Mouse (Mus musculus) megakaryocyte, embryonic 14.5 days (primary cell): Measurements from ENCODE around the gene Zgpat.

Experiments used
- FLI1 ChIP-seq: IDR thresholded peaks from 2 replicates; pipeline ENCODE4 v1.6.1; 2012; ENCODE audit warnings: low read length, inconsistent platforms, mixed read lengths
- GATA1 ChIP-seq: IDR thresholded peaks from 3 replicates; pipeline ENCODE4 v1.6.1; 2012; ENCODE audit warnings: mixed read lengths, low read length, inconsistent platforms, borderline replicate concordance

GRCm38 (mm10) chr2:181401497-181401896, 36.8 kb downstream of the Zgpat start:
- TF ChIP-seq GATA1 (no peak), FLI1 (no peak)
